Mouse (Mus musculus) Muller cell, postnatal 12 days (primary cell): ENCODE results near the gene Lrrc57.

Experiments
- DNase-seq: peaks from one replicate; pipeline ENCODE4 v3.0.0-alpha.2; 2015; ENCODE audit errors: inconsistent ontology term

Gene Lrrc57

GRCm38 (mm10) chr2:120608830-120609723 is at the start of gene Lrrc57, which contains the start of gene Haus2:
Gene Lrrc57, minus strand, starts transcription at chr2:120609520.
Gene Haus2, plus strand, starts transcription at chr2:120609383.
- DNase-seq: peak; percentile 93

- DNase-seq: peak; percentile 20
Measured at GRCm38 (mm10) chr2:120658486-120658885, 49.2 kb upstream of the Lrrc57 start.

GRCm38 (mm10) chr2:120656711-120657110 is 47.4 kb upstream of the Lrrc57 start:
- no peak for DNase-seq

GRCm38 (mm10) chr2:120655905-120656304 is 46.6 kb upstream of the Lrrc57 start:
- DNase-seq: no peak

GRCm38 (mm10) chr2:120654693-120655092 is 45.4 kb upstream of the Lrrc57 start:
- DNase-seq: no peak

- no peak for DNase-seq
Measured at GRCm38 (mm10) chr2:120652925-120653284, 43.6 kb upstream of the Lrrc57 start.

- DNase-seq: no peak
Measured at GRCm38 (mm10) chr2:120652256-120652924, 43.1 kb upstream of the Lrrc57 start.

GRCm38 (mm10) chr2:120646777-120647176 is 37.5 kb upstream of the Lrrc57 start:
- DNase-seq: no peak

GRCm38 (mm10) chr2:120643836-120644235 is 34.5 kb upstream of the Lrrc57 start:
- DNase-seq: peak; percentile 37

- DNase-seq: no peak
Measured at GRCm38 (mm10) chr2:120640835-120641234, 31.5 kb upstream of the Lrrc57 start.

- DNase-seq: no peak
Measured at GRCm38 (mm10) chr2:120631957-120632356, 22.6 kb upstream of the Lrrc57 start.

- no peak for DNase-seq
Measured at GRCm38 (mm10) chr2:120631521-120631920, 22.2 kb upstream of the Lrrc57 start.

- no peak for DNase-seq
Measured at GRCm38 (mm10) chr2:120630655-120631054, 21.3 kb upstream of the Lrrc57 start.

- no peak for DNase-seq
Measured at GRCm38 (mm10) chr2:120630246-120630645, 20.9 kb upstream of the Lrrc57 start.

- peak; percentile 100 for DNase-seq
Measured at GRCm38 (mm10) chr2:120628886-120629735, 19.8 kb upstream of the Lrrc57 start, which contains the start of gene Stard9. Gene Stard9, plus strand, starts transcription at chr2:120629121.

- DNase-seq: no peak
Measured at GRCm38 (mm10) chr2:120628076-120628865, 19.0 kb upstream of the Lrrc57 start.

GRCm38 (mm10) chr2:120622920-120623319 is 13.6 kb upstream of the Lrrc57 start:
- DNase-seq: no peak

GRCm38 (mm10) chr2:120619538-120619937 is 10.2 kb upstream of the Lrrc57 start:
- no peak for DNase-seq

- DNase-seq: no peak
Measured at GRCm38 (mm10) chr2:120616279-120617163, 7.2 kb upstream of the Lrrc57 start.
